Mouse (Mus musculus) liver, adult 2 months (tissue): ENCODE results near the gene Trim21.

Source experiments
- CTCF ChIP-seq: fragments of 200-500 bp; IDR thresholded peaks from 2 replicates; pipeline ENCODE4 v1.5.1; 2011; ENCODE audit warnings: low read depth, low read length, control low read depth
- POLR2A ChIP-seq: fragments of 200-500 bp; IDR thresholded peaks from 2 replicates; pipeline ENCODE4 v1.6.1; 2011; ENCODE audit warnings: low read length, control low read depth; ENCODE audit not compliant: insufficient read depth; ENCODE audit errors: extremely low read depth

DNA sequence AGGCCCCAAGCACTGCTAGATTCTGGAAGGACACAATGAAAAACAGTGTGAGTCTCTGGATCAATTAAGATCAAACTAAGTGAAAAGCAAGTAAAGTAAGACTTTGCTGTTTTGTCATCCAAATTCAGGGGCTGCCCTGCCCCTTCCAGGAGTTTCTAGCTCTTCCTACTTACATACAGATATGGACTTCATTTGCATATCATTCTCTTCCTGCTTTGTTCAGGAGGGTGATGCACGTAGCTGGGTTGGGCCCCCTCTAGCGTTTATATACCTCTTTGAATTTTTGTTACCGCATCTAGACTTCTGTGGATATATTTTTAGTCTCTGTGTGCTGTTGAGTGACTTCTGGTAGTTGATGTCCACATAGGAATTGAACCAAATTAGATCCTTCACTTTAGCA lies 24.0 kb downstream of the Trim21 start:
- TF ChIP-seq CTCF (no peak), POLR2A (no peak)
